Mouse (Mus musculus) CH12.LX (cell line): ENCODE measurements around the gene Dnph1. TPM values are rescaled to one million over a fixed set of nuclear protein-coding genes. Genes with fewer than 3 reads are reported as not detected.

Source experiments
- DNase-seq: peaks from one replicate; pipeline ENCODE4 v3.0.0-alpha.2; 2013; ENCODE audit errors: extremely low read depth
- H3K27ac ChIP-seq: 2 replicates; pipeline ENCODE4 v1.5.1; 2012; ENCODE audit warnings: low read depth, mild to moderate bottlenecking, control low read depth, moderate library complexity; ENCODE audit not compliant: insufficient read depth
- H3K27me3 ChIP-seq: replicated peaks from 2 replicates; pipeline ENCODE3; 2012; ENCODE audit warnings: inconsistent platforms
- H3K36me3 ChIP-seq, 2 experiments: replicated peaks in 1 of 2; 2 replicates each; pipeline versions ENCODE3 to v1.6.1; 2012; ENCODE audit warnings: inconsistent platforms in 1 of 2, low read length in 1 of 2, mild to moderate bottlenecking in 1 of 2, mixed read lengths in 1 of 2, moderate library complexity in 1 of 2; ENCODE audit not compliant: control insufficient read depth in 1 of 2, insufficient read depth in 1 of 2
- H3K4me1 ChIP-seq, 2 experiments: 2 replicates each; pipeline ENCODE4 v1.6.1; 2012; ENCODE audit warnings: inconsistent platforms in 1 of 2, moderate library complexity in 1 of 2; ENCODE audit not compliant: insufficient read depth in 2 of 2, control insufficient read depth in 1 of 2
- H3K4me2 ChIP-seq: 2 replicates; pipeline ENCODE4 v1.6.1; 2012; ENCODE audit warnings: low read depth, mild to moderate bottlenecking, control low read depth; ENCODE audit not compliant: poor library complexity, insufficient read depth, severe bottlenecking
- H3K4me3 ChIP-seq, 3 experiments: fragments of 150-350 bp in 1 of 3; sonication (generic) in 1 of 3; replicated peaks in 1 of 3; 2 replicates each; pipeline versions ENCODE3 to v1.5.1; 2011 to 2012; ENCODE audit warnings: low read depth in 2 of 3, low read length in 2 of 3, mild to moderate bottlenecking in 2 of 3, moderate library complexity in 2 of 3, control low read depth in 1 of 3, improper control_type of control experiment in 1 of 3, inconsistent platforms in 1 of 3, mixed read lengths in 1 of 3; ENCODE audit not compliant: poor library complexity in 1 of 3
- H3K79me2 ChIP-seq: replicated peaks from 2 replicates; pipeline ENCODE4 v1.6.1; 2012; ENCODE audit warnings: mild to moderate bottlenecking, moderate library complexity; ENCODE audit not compliant: control insufficient read depth, poor library complexity, insufficient read depth, severe bottlenecking; ENCODE audit errors: extremely low read depth
- H3K9ac ChIP-seq: 2 replicates; pipeline ENCODE4 v1.6.1; 2012; ENCODE audit warnings: low read depth, mild to moderate bottlenecking, control low read depth, moderate library complexity; ENCODE audit not compliant: insufficient read depth
- H3K9me3 ChIP-seq: replicated peaks from 2 replicates; pipeline ENCODE3; 2012; ENCODE audit warnings: low read length, inconsistent platforms, mixed read lengths
- BHLHE40 ChIP-seq: IDR thresholded peaks from 2 replicates; pipeline ENCODE4 v1.6.1; 2011; ENCODE audit warnings: mild to moderate bottlenecking, low read depth, low read length, improper control_type of control experiment
- CHD2 ChIP-seq: IDR thresholded peaks from 2 replicates; pipeline ENCODE4 v1.6.1; 2011; ENCODE audit warnings: low read length, improper control_type of control experiment
- CTCF ChIP-seq, 2 experiments: IDR thresholded peaks in 1 of 2; conservative IDR thresholded peaks in 1 of 2; 2 replicates each; pipeline ENCODE4 v1.5.1; 2011 to 2012; ENCODE audit warnings: low read depth in 2 of 2, low read length in 2 of 2, improper control_type of control experiment in 1 of 2, inconsistent platforms in 1 of 2, mild to moderate bottlenecking in 1 of 2, moderate library complexity in 1 of 2
- ELF1 ChIP-seq: IDR thresholded peaks from 2 replicates; pipeline ENCODE4 v1.6.1; 2014; ENCODE audit warnings: low read depth, mild to moderate bottlenecking, inconsistent platforms, low read length, improper control_type of control experiment
- MAFK ChIP-seq: IDR thresholded peaks from 2 replicates; pipeline ENCODE4 v1.6.1; 2011; ENCODE audit warnings: low read length, improper control_type of control experiment; ENCODE audit not compliant: insufficient replicate concordance
- MAZ ChIP-seq: IDR thresholded peaks from 2 replicates; pipeline ENCODE4 v1.6.1; 2012; ENCODE audit warnings: low read depth, mild to moderate bottlenecking, inconsistent platforms, low read length, improper control_type of control experiment, moderate library complexity
- RAD21 ChIP-seq: IDR thresholded peaks from 2 replicates; pipeline ENCODE4 v1.6.1; 2011; ENCODE audit warnings: low read depth, mild to moderate bottlenecking, low read length, improper control_type of control experiment, moderate library complexity
- USF1 ChIP-seq: IDR thresholded peaks from 2 replicates; pipeline ENCODE4 v1.6.1; 2014; ENCODE audit warnings: low read depth, mild to moderate bottlenecking, inconsistent platforms, low read length, improper control_type of control experiment
- ZC3H11A ChIP-seq: IDR thresholded peaks from 2 replicates; pipeline ENCODE4 v1.6.1; 2012; ENCODE audit warnings: low read depth, mild to moderate bottlenecking, inconsistent platforms, low read length, improper control_type of control experiment
- ZKSCAN1 ChIP-seq: IDR thresholded peaks from 2 replicates; pipeline ENCODE4 v1.6.1; 2012; ENCODE audit warnings: low read depth, inconsistent platforms, low read length, improper control_type of control experiment, borderline replicate concordance
- ZMIZ1 ChIP-seq: IDR thresholded peaks from 2 replicates; pipeline ENCODE4 v1.6.1; 2012; ENCODE audit warnings: low read depth, mild to moderate bottlenecking, inconsistent platforms, low read length, improper control_type of control experiment
- dilution Hi-C: fragments of 300-500 bp; cut with MboI; formaldehyde crosslinking; loops from 2 replicates; pipeline ENCODE4 v1.14.3; 2020; ENCODE audit warnings: low sequenced_read_pairs; ENCODE audit not compliant: extremely low pct_unique_long_range_greater_than_20kb, extremely low pct_ligation_motif_present
- in situ Hi-C: fragments of 300-500 bp; cut with MboI; formaldehyde crosslinking; loops from 3 replicates; pipeline ENCODE4 v1.14.3; 2019; ENCODE audit warnings: low sequenced_read_pairs, low pct_ligation_motif_present, low pct_unique_long_range_greater_than_20kb, mixed read lengths
- polyA plus RNA-seq: library from polyadenylated mRNA; unstranded; fragments of >175 nt; gene quantifications from 2 replicates; pipeline ENCODE4 v1.2.1, GENCODE M21; 2012; ENCODE audit warnings: low read depth; ENCODE audit not compliant: insufficient read length
- total RNA-seq, 2 experiments: library from RNA; depleted of rRNA; stranded (reverse); fragments of 300-350 nt in 1 of 2; fragments of >200 nt in 1 of 2; gene quantifications; 2 replicates each; pipeline ENCODE4 v1.2.3; 2012 to 2014

The Dnph1 gene
- total and polyA plus RNA-seq, 3 experiments, result 18.5 to 30.2 (median 28.4) TPM

DNA sequence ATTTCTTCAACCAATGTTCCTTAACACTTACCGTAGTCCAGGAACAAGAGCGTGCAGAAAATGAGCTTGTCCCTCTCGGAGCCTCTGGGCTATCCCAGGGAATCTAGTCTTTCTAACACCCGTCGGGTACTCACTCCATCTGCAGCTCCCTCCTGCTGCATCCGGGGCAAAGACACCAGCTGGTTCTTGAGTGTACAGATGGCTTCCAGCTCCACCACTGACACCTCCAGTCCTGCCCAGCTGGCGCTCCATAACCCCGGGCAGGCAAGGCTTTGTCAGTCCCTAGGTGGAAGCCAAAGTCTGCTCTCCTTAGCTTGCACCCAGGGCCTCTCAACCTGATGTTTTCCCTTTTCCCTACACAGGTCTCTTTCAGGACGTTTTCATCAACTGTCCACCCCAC lies 28.7 kb upstream of the Dnph1 start:
- H3K4me2 ChIP-seq, result no peak overlapping the region
- H3K79me2 ChIP-seq, result no peaks in the 10 kb centered on the region
- no peak overlapping the region for H3K9ac ChIP-seq
- H3K4me3 ChIP-seq, result no peak overlapping the region
- peaks cover 92% of the 10 kb centered on the region for H3K27me3 ChIP-seq
- DNase-seq, result no peak
- no peak overlapping the region for H3K27ac ChIP-seq
- in situ Hi-C loops (no loop called here), dilution Hi-C loops (no loop called here)
- no peaks in the 10 kb centered on the region for H3K4me1 ChIP-seq
- TF ChIP-seq ELF1 (no peak), CTCF (conservative IDR thresholded peaks at IDR 0.05 in 1 of 2, IDR thresholded peaks at IDR 0.05 in 1 of 2; ENCODE audit: low read depth in 2 of 2, low read length in 2 of 2) (no peak), RAD21 (no peak), MAZ (no peak), ZMIZ1 (no peak), BHLHE40 (no peak), CHD2 (no peak), ZC3H11A (no peak), USF1 (no peak)
- TF ChIP-seq, all 38 proteins: peak for 0
- Histone ChIP-seq H3K36me3 (no peaks in the 10 kb centered on the region), H3K9me3 (no peaks in the 10 kb centered on the region)

DNA sequence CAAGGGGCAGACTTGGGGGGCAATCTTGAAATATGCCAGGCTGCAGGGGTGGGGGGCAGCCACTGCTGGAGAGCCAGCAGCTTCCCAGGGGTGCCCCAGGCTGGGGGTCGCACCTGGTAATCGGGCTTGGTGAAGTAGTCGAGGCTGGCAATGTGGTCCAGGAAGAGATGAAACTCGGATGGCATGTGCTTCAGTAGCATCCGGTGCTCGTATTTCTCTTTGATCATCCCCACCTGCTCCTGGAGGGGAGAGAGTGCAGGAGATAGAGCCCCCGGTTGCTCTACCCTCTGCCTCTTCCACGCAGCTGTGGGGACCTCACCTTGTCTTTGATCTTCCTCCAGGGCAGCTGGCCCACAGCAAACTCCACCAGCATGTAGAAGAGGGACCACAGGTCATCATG lies 19.9 kb upstream of the Dnph1 start:
- peaks cover 90% of the 10 kb centered on the region for H3K27me3 ChIP-seq
- in situ Hi-C loops (no loop called here), dilution Hi-C loops (no loop called here)
- H3K9ac ChIP-seq, result no peak overlapping the region
- H3K4me3 ChIP-seq, result no peak overlapping the region
- H3K27ac ChIP-seq, result no peak overlapping the region
- H3K9me3 ChIP-seq, result no peaks in the 10 kb centered on the region
- H3K36me3 ChIP-seq, result no peaks in the 10 kb centered on the region
- DNase-seq, result no peak
- no peaks in the 10 kb centered on the region for H3K79me2 ChIP-seq
- no peaks in the 10 kb centered on the region for H3K4me1 ChIP-seq
- no peak for TF ChIP-seq ZKSCAN1
- no peak overlapping the region for H3K4me2 ChIP-seq

DNA sequence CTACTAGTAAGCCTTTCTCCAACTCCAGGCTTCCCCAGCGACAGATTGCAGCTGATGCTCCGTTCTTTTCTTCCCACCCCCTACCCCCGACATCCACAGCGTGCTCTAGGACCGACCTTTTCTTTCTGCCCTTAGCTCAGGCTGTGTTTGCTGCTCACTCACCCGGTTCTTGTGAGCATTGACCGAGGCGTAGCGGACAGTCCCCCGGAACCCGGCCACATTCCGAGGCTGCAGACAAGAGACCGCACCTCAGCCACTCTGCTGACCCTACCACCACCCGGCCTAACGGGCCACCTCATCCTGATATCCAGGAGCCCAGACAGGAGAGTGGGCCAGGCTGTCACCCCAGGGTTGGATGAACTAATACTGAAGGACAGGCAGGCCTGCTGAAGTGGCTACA lies 19.2 kb upstream of the Dnph1 start:
- Histone ChIP-seq H3K4me3 (no peak overlapping the region), H3K4me2 (no peak overlapping the region), H3K9me3 (no peaks in the 10 kb centered on the region), H3K36me3 (no peaks in the 10 kb centered on the region), H3K27me3 (peaks cover 90% of the 10 kb centered on the region), H3K9ac (no peak overlapping the region), H3K4me1 (no peaks in the 10 kb centered on the region), H3K79me2 (no peaks in the 10 kb centered on the region), H3K27ac (no peak overlapping the region)
- no peak for DNase-seq
- no peak for TF ChIP-seq MAFK
- dilution Hi-C loops, result no loop called here
- in situ Hi-C loops, result no loop called here
